Mouse (Mus musculus) CH12.LX (cell line): ENCODE results near the gene Afg1l. TPM values are rescaled to one million over a fixed set of nuclear protein-coding genes. Genes with fewer than 3 reads are reported as not detected.

Experiments used
- DNase-seq: peaks from one replicate; pipeline ENCODE4 v3.0.0-alpha.2; 2013; ENCODE audit errors: extremely low read depth
- H3K27ac ChIP-seq: 2 replicates; pipeline ENCODE4 v1.5.1; 2012; ENCODE audit warnings: low read depth, mild to moderate bottlenecking, control low read depth, moderate library complexity; ENCODE audit not compliant: insufficient read depth
- H3K27me3 ChIP-seq: replicated peaks from 2 replicates; pipeline ENCODE3; 2012; ENCODE audit warnings: inconsistent platforms
- H3K36me3 ChIP-seq, 2 experiments: replicated peaks in 1 of 2; 2 replicates each; pipeline versions ENCODE3 to v1.6.1; 2012; ENCODE audit warnings: inconsistent platforms in 1 of 2, low read length in 1 of 2, mild to moderate bottlenecking in 1 of 2, mixed read lengths in 1 of 2, moderate library complexity in 1 of 2; ENCODE audit not compliant: control insufficient read depth in 1 of 2, insufficient read depth in 1 of 2
- H3K4me1 ChIP-seq, 2 experiments: 2 replicates each; pipeline ENCODE4 v1.6.1; 2012; ENCODE audit warnings: inconsistent platforms in 1 of 2, moderate library complexity in 1 of 2; ENCODE audit not compliant: insufficient read depth in 2 of 2, control insufficient read depth in 1 of 2
- H3K4me2 ChIP-seq: 2 replicates; pipeline ENCODE4 v1.6.1; 2012; ENCODE audit warnings: low read depth, mild to moderate bottlenecking, control low read depth; ENCODE audit not compliant: poor library complexity, insufficient read depth, severe bottlenecking
- H3K4me3 ChIP-seq, 3 experiments: fragments of 150-350 bp in 1 of 3; sonication (generic) in 1 of 3; replicated peaks in 1 of 3; 2 replicates each; pipeline versions ENCODE3 to v1.5.1; 2011 to 2012; ENCODE audit warnings: low read depth in 2 of 3, low read length in 2 of 3, mild to moderate bottlenecking in 2 of 3, moderate library complexity in 2 of 3, control low read depth in 1 of 3, improper control_type of control experiment in 1 of 3, inconsistent platforms in 1 of 3, mixed read lengths in 1 of 3; ENCODE audit not compliant: poor library complexity in 1 of 3
- H3K79me2 ChIP-seq: replicated peaks from 2 replicates; pipeline ENCODE4 v1.6.1; 2012; ENCODE audit warnings: mild to moderate bottlenecking, moderate library complexity; ENCODE audit not compliant: control insufficient read depth, poor library complexity, insufficient read depth, severe bottlenecking; ENCODE audit errors: extremely low read depth
- H3K9ac ChIP-seq: 2 replicates; pipeline ENCODE4 v1.6.1; 2012; ENCODE audit warnings: low read depth, mild to moderate bottlenecking, control low read depth, moderate library complexity; ENCODE audit not compliant: insufficient read depth
- H3K9me3 ChIP-seq: replicated peaks from 2 replicates; pipeline ENCODE3; 2012; ENCODE audit warnings: low read length, inconsistent platforms, mixed read lengths
- BHLHE40 ChIP-seq: IDR thresholded peaks from 2 replicates; pipeline ENCODE4 v1.6.1; 2011; ENCODE audit warnings: mild to moderate bottlenecking, low read depth, low read length, improper control_type of control experiment
- CHD2 ChIP-seq: IDR thresholded peaks from 2 replicates; pipeline ENCODE4 v1.6.1; 2011; ENCODE audit warnings: low read length, improper control_type of control experiment
- CTCF ChIP-seq, 2 experiments: IDR thresholded peaks in 1 of 2; conservative IDR thresholded peaks in 1 of 2; 2 replicates each; pipeline ENCODE4 v1.5.1; 2011 to 2012; ENCODE audit warnings: low read depth in 2 of 2, low read length in 2 of 2, improper control_type of control experiment in 1 of 2, inconsistent platforms in 1 of 2, mild to moderate bottlenecking in 1 of 2, moderate library complexity in 1 of 2
- E2F4 ChIP-seq: IDR thresholded peaks from 2 replicates; pipeline ENCODE4 v1.6.1; 2011; ENCODE audit warnings: low read depth, low read length, improper control_type of control experiment; ENCODE audit not compliant: insufficient replicate concordance
- ETS1 ChIP-seq: conservative IDR thresholded peaks from 2 replicates; pipeline ENCODE4 v1.6.1; 2012; ENCODE audit warnings: low read depth, mild to moderate bottlenecking, inconsistent platforms, low read length, improper control_type of control experiment, moderate library complexity
- JUN ChIP-seq: IDR thresholded peaks from 2 replicates; pipeline ENCODE4 v1.6.1; 2011; ENCODE audit warnings: low read depth, mild to moderate bottlenecking, low read length, improper control_type of control experiment, moderate library complexity; ENCODE audit not compliant: insufficient read depth
- JUND ChIP-seq: conservative IDR thresholded peaks from 2 replicates; pipeline ENCODE4 v1.6.1; 2011; ENCODE audit warnings: low read depth, low read length, improper control_type of control experiment
- MAFK ChIP-seq: IDR thresholded peaks from 2 replicates; pipeline ENCODE4 v1.6.1; 2011; ENCODE audit warnings: low read length, improper control_type of control experiment; ENCODE audit not compliant: insufficient replicate concordance
- MAX ChIP-seq: IDR thresholded peaks from 2 replicates; pipeline ENCODE4 v1.6.1; 2011; ENCODE audit warnings: low read length, improper control_type of control experiment
- MAZ ChIP-seq: IDR thresholded peaks from 2 replicates; pipeline ENCODE4 v1.6.1; 2012; ENCODE audit warnings: low read depth, mild to moderate bottlenecking, inconsistent platforms, low read length, improper control_type of control experiment, moderate library complexity
- MEF2A ChIP-seq: IDR thresholded peaks from 2 replicates; pipeline ENCODE4 v1.6.1; 2014; ENCODE audit warnings: low read depth, mild to moderate bottlenecking, inconsistent platforms, low read length, improper control_type of control experiment, borderline replicate concordance
- MYC ChIP-seq: IDR thresholded peaks from 2 replicates; pipeline ENCODE4 v1.6.1; 2011; ENCODE audit warnings: low read depth, mild to moderate bottlenecking, improper control_type of control experiment, low read length
- NELFE ChIP-seq: IDR thresholded peaks from 2 replicates; pipeline ENCODE4 v1.6.1; 2011; ENCODE audit warnings: low read depth, low read length, improper control_type of control experiment
- NRF1 ChIP-seq: IDR thresholded peaks from 2 replicates; pipeline ENCODE4 v1.6.1; 2014; ENCODE audit warnings: low read depth, mild to moderate bottlenecking, inconsistent platforms, low read length, improper control_type of control experiment, moderate library complexity
- RCOR1 ChIP-seq: conservative IDR thresholded peaks from 2 replicates; pipeline ENCODE4 v1.6.1; 2012; ENCODE audit warnings: low read depth, mild to moderate bottlenecking, inconsistent platforms, low read length, improper control_type of control experiment
- SIN3A ChIP-seq: IDR thresholded peaks from 2 replicates; pipeline ENCODE4 v1.6.1; 2012; ENCODE audit warnings: low read length, improper control_type of control experiment, inconsistent platforms
- SMC3 ChIP-seq: IDR thresholded peaks from 2 replicates; pipeline ENCODE4 v1.6.1; 2011; ENCODE audit warnings: low read depth, low read length, improper control_type of control experiment
- TCF12 ChIP-seq: IDR thresholded peaks from 2 replicates; pipeline ENCODE4 v1.6.1; 2014; ENCODE audit warnings: low read depth, mild to moderate bottlenecking, inconsistent platforms, low read length, improper control_type of control experiment
- USF1 ChIP-seq: IDR thresholded peaks from 2 replicates; pipeline ENCODE4 v1.6.1; 2014; ENCODE audit warnings: low read depth, mild to moderate bottlenecking, inconsistent platforms, low read length, improper control_type of control experiment
- ZC3H11A ChIP-seq: IDR thresholded peaks from 2 replicates; pipeline ENCODE4 v1.6.1; 2012; ENCODE audit warnings: low read depth, mild to moderate bottlenecking, inconsistent platforms, low read length, improper control_type of control experiment
- ZMIZ1 ChIP-seq: IDR thresholded peaks from 2 replicates; pipeline ENCODE4 v1.6.1; 2012; ENCODE audit warnings: low read depth, mild to moderate bottlenecking, inconsistent platforms, low read length, improper control_type of control experiment
- ZNF384 ChIP-seq: IDR thresholded peaks from 2 replicates; pipeline ENCODE4 v1.6.1; 2012; ENCODE audit warnings: low read depth, low read length, improper control_type of control experiment, inconsistent platforms
- dilution Hi-C: fragments of 300-500 bp; cut with MboI; formaldehyde crosslinking; loops from 2 replicates; pipeline ENCODE4 v1.14.3; 2020; ENCODE audit warnings: low sequenced_read_pairs; ENCODE audit not compliant: extremely low pct_unique_long_range_greater_than_20kb, extremely low pct_ligation_motif_present
- in situ Hi-C: fragments of 300-500 bp; cut with MboI; formaldehyde crosslinking; loops from 3 replicates; pipeline ENCODE4 v1.14.3; 2019; ENCODE audit warnings: low sequenced_read_pairs, low pct_ligation_motif_present, low pct_unique_long_range_greater_than_20kb, mixed read lengths
- polyA plus RNA-seq: library from polyadenylated mRNA; unstranded; fragments of >175 nt; gene quantifications from 2 replicates; pipeline ENCODE4 v1.2.1, GENCODE M21; 2012; ENCODE audit warnings: low read depth; ENCODE audit not compliant: insufficient read length
- total RNA-seq, 2 experiments: library from RNA; depleted of rRNA; stranded (reverse); fragments of 300-350 nt in 1 of 2; fragments of >200 nt in 1 of 2; gene quantifications; 2 replicates each; pipeline ENCODE4 v1.2.3; 2012 to 2014

The Afg1l gene
- total and polyA plus RNA-seq, 3 experiments, result 3.1 to 6.9 (median 4.5) TPM

- dilution Hi-C loops, result no loop called here
- in situ Hi-C loops, result no loop called here
- H3K79me2 ChIP-seq, result no peaks in the 10 kb centered on the region
These were observed 135.7 kb downstream of the Afg1l start for GRCm38 (mm10) chr10:42342714-42343113.

DNA sequence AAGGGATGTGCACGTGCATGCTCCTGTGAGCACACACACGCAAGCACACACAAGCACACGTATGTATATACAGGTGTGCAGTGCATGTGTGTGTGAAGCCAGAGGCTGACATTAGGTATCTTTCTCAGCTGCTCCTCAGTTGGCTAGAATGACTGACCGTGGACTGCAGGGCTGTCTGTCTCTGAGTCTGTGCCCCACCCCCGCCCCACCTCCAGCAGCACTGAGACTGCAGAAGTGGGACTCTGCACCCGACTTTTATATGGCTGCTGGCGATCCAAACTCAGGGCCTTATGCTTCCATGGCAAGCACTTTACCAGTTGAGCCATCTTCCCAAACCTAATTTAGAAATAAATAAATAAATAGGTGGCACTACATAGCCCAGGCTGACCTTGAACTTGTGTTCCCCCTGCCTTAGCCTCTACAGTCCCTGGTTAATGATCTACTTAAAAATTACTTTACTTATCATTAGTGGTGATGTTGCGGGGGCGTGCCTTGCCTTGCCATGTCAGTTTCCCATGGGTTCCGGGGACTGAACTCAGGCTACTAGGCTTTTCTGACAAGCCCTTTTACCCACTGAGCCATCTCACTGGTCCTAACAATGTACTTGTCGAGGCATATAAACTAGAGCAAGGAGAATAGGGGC, 136.4 kb downstream of the Afg1l start:
- in situ Hi-C loops, result no loop called here
- Histone ChIP-seq H3K79me2 (no peaks in the 10 kb centered on the region), H3K4me2 (no peak overlapping the region), H3K4me1 (no peaks in the 10 kb centered on the region), H3K36me3 (peaks cover 0 to 34% of the 10 kb centered on the region in 2 experiments), H3K9ac (no peak overlapping the region), H3K9me3 (no peaks in the 10 kb centered on the region), H3K27ac (no peak overlapping the region), H3K4me3 (no peak overlapping the region), H3K27me3 (no peaks in the 10 kb centered on the region)
- dilution Hi-C loops, result no loop called here
- no peak for TF ChIP-seq JUND
- no peak for TF ChIP-seq TCF12
- TF ChIP-seq SMC3, result no peak
- TF ChIP-seq MAX, result no peak
- TF ChIP-seq RCOR1, result no peak
- TF ChIP-seq ZNF384, result no peak
- TF ChIP-seq MEF2A, result no peak
- no peak for TF ChIP-seq MAFK
- TF ChIP-seq MYC, result no peak
- TF ChIP-seq MAZ, result no peak
- no peak for TF ChIP-seq ETS1
- no peak for TF ChIP-seq E2F4
- TF ChIP-seq NELFE, result no peak
- no peak for TF ChIP-seq ZC3H11A
- no peak for DNase-seq

More at GRCm38 (mm10) chr10:42342714-42343113, 135.7 kb downstream of the Afg1l start:
- no peaks in the 10 kb centered on the region for H3K9me3 ChIP-seq
- no peaks in the 10 kb centered on the region for H3K4me1 ChIP-seq
- H3K4me2 ChIP-seq, result no peak overlapping the region
- H3K9ac ChIP-seq, result no peak overlapping the region
- DNase-seq, result no peak
- TF ChIP-seq E2F4 (no peak), CHD2 (no peak), SIN3A (no peak), CTCF (conservative IDR thresholded peaks at IDR 0.05 in 1 of 2, IDR thresholded peaks at IDR 0.05 in 1 of 2; ENCODE audit: low read depth in 2 of 2, low read length in 2 of 2) (no peak), NELFE (no peak), MAFK (no peak), MYC (no peak), JUN (no peak), BHLHE40 (no peak), JUND (no peak), NRF1 (no peak), MAX (no peak), RCOR1 (no peak), ZMIZ1 (no peak), USF1 (no peak)
- no peak overlapping the region for H3K27ac ChIP-seq
- peaks cover 0 to 33% of the 10 kb centered on the region in 2 experiments for H3K36me3 ChIP-seq
- no peak overlapping the region for H3K4me3 ChIP-seq
- H3K27me3 ChIP-seq, result no peaks in the 10 kb centered on the region
